Mouse (Mus musculus): Measurements from ENCODE around the gene Srsf12. TPM values are rescaled to one million over a fixed set of nuclear protein-coding genes. Genes with fewer than 3 reads are reported as not detected.

Gene Srsf12
- polyA plus RNA-seq (2017; shearing (Covaris generic)) = 3.2 TPM

GRCm38 (mm10) chr4:33208881-33209841 lies at the start of gene Srsf12:
Srsf12 (plus strand) TSS chr4:33208991.

DNA sequence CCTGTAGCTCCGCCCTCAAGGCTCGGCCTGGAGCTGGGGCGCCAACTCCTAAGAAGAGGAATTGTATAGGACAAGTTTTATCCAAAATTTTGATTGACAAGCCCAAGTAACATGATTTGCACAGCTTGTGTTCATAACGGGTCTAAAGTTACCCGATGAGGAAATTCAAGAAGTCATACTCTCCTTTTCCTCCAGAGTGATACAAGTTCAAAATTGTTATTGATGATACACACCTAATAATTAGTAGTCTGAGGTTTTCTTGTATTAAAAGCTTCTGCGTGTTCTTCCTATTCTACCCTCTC lies 19.1 kb upstream of the Srsf12 start, which contains the start of gene Pm20d2:
Pm20d2 (minus strand) TSS at position 3 of the 302 bp plus-strand sequence.

Other genes starting within 250 kb of the Srsf12 start
- gene Rragd, start 226.0 kb upstream of the Srsf12 start, polyA plus RNA-seq (2017; shearing (Covaris generic)) = 13.7 TPM
- 105 TPM for gene Ube2j1, start 177.6 kb upstream of the Srsf12 start, polyA plus RNA-seq (2017; shearing (Covaris generic))
- gene Gabrr2, start 146.0 kb upstream of the Srsf12 start, polyA plus RNA-seq (2017; shearing (Covaris generic)) = 40.1 TPM
- not detected for gene Gabrr1, start 76.5 kb upstream of the Srsf12 start, polyA plus RNA-seq (2017; shearing (Covaris generic))
- 0.69 TPM for gene Pm20d2, start 19.3 kb upstream of the Srsf12 start, polyA plus RNA-seq (2017; shearing (Covaris generic))
- 569 TPM for gene Pnrc1, start 81.2 kb downstream of the Srsf12 start, polyA plus RNA-seq (2017; shearing (Covaris generic))
- 56.9 TPM for gene Rngtt, start 101.3 kb downstream of the Srsf12 start, polyA plus RNA-seq (2017; shearing (Covaris generic))

Data from CD4-positive, CD25-positive, alpha-beta regulatory T cell (primary cell).